Mouse (Mus musculus): ENCODE results near the gene B9d1. TPM values are rescaled to one million over a fixed set of nuclear protein-coding genes. Genes with fewer than 3 reads are reported as not detected.

Gene B9d1
- polyA plus RNA-seq, 1 experiment from 2014 or later, result 21.9 TPM

DNA sequence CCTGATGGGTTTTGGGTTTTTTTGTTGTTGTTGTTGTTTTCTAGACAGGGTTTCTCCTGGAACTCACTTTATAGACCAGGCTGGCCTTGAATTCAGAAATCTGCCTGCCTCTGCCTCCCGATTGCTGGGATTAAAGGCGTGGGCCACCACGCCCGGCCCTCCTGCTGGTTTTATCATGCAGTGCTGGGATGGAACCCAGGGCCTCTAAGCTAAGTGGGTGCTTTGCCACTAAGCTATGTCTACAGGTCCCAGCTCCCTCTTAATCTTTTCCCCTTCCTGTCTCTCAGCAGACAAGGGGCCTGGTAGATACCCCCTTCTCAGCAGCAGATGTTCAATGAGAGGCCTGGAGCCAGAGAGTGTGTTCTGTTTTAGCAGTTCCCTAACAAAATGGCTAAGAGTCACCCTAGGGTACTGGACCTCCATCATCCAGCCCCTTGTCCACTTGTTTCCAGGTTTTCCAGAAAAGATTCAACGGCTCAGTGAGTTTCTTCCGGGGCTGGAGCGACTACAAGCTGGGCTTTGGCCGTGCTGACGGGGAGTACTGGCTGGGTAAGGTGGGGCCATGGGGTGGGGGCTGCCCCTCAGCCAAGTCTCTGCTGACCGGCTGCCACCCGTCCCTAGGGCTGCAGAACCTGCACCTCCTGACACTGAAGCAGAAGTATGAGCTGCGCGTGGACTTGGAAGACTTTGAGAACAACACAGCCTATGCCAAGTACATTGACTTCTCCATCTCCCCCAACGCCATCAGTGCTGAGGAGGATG lies 18.3 kb upstream of the B9d1 start:
- Histone ChIP-seq H3K9ac (ENCODE audit: low read length) (peak overlapping the region; percentile 79), H3K4me1 (ENCODE audit: control insufficient read depth, insufficient read depth, low read length) (peaks cover 24% of the 10 kb centered on the region), H3K4me2 (ENCODE audit: low read depth, low read length) (peak overlapping the region; percentile 60), H3K27me3 (ENCODE audit: control insufficient read depth, insufficient read depth, low read length) (no peaks in the 10 kb centered on the region), H3K4me3 (replicated peaks; ENCODE audit: low read length) (peak overlapping the region; percentile 55), H3K9me3 (replicated peaks; ENCODE audit: control insufficient read depth, low read length) (no peaks in the 10 kb centered on the region), H3K36me3 (ENCODE audit: control insufficient read depth, insufficient read depth, low read length) (peaks cover 27% of the 10 kb centered on the region), H3K27ac (ENCODE audit: low read length) (peak overlapping the region; percentile 99)
- ATAC-seq (ENCODE audit: insufficient read depth, low FRiP score), result no peak
- WGBS, result 75% methylated on average over 14 of the region's 14 CpGs

DNA sequence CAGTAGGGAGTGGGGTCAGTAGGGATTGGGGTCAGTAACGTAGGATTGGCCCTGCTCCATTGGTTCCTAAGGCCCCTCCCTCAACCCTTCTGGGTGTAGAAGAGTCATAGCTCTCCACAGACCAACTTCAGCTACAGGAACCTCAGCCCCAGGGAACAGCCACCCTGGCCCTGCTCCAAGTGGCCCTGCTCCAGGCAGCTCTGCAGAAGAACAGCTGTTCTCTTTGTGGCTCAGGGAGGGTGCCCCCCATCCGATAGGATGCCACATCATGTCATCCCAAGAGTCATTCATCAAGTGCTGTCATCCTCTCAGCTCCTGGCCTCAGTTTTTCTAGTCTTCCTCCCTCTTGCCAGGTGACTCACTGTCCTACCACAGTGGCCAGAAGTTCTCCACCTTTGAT lies 17.5 kb upstream of the B9d1 start:
- H3K27ac ChIP-seq (ENCODE audit: low read length), result peak overlapping the region; percentile 99; the same call in 1 of the 2 replicates
- no peaks in the 10 kb centered on the region for H3K9me3 ChIP-seq (replicated peaks; ENCODE audit: control insufficient read depth, low read length)
- no peak overlapping the region for H3K9ac ChIP-seq (ENCODE audit: low read length)
- peaks cover 24% of the 10 kb centered on the region for H3K4me1 ChIP-seq (ENCODE audit: control insufficient read depth, insufficient read depth, low read length)
- peaks cover 33% of the 10 kb centered on the region for H3K36me3 ChIP-seq (ENCODE audit: control insufficient read depth, insufficient read depth, low read length)
- H3K4me2 ChIP-seq (ENCODE audit: low read depth, low read length), result peak overlapping the region; percentile 60
- ATAC-seq (ENCODE audit: insufficient read depth, low FRiP score), result peak; percentile 11; the same call in 1 of the 2 replicates
- peak overlapping the region; percentile 55 for H3K4me3 ChIP-seq (replicated peaks; ENCODE audit: low read length)
- H3K27me3 ChIP-seq (ENCODE audit: control insufficient read depth, insufficient read depth, low read length), result no peaks in the 10 kb centered on the region
- WGBS, result 38% methylated on average over 2 of the region's 2 CpGs

DNA sequence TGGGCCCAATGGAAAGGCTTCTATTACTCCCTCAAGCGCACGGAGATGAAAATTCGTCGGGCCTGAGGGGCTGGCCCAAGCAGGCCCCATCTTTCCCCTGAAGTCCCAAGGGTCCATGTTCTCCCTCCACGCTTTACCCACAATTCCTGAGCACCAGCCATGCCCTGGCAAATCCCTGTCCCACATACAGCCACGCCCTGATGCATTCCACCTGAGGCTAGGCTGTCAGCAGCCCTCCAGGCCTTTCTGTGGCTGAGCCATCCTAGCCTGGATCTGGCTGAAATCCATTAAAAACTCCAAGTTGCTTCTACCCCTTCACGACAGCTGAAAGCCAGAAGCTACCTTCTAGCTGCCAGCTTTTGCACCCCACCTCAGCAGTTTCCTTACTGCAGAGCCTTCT lies 17.0 kb upstream of the B9d1 start:
- peaks cover 34% of the 10 kb centered on the region for H3K36me3 ChIP-seq (ENCODE audit: control insufficient read depth, insufficient read depth, low read length)
- H3K27ac ChIP-seq (ENCODE audit: low read length), result peak overlapping the region; percentile 9; the same call in 1 of the 2 replicates
- no peak for ATAC-seq (ENCODE audit: insufficient read depth, low FRiP score)
- H3K9me3 ChIP-seq (replicated peaks; ENCODE audit: control insufficient read depth, low read length), result no peaks in the 10 kb centered on the region
- H3K9ac ChIP-seq (ENCODE audit: low read length), result no peak overlapping the region
- no peak overlapping the region for H3K4me3 ChIP-seq (replicated peaks; ENCODE audit: low read length)
- 87% methylated on average over 7 of the region's 7 CpGs for WGBS
- peaks cover 29% of the 10 kb centered on the region for H3K4me1 ChIP-seq (ENCODE audit: control insufficient read depth, insufficient read depth, low read length)
- H3K27me3 ChIP-seq (ENCODE audit: control insufficient read depth, insufficient read depth, low read length), result no peaks in the 10 kb centered on the region
- peak overlapping the region; percentile 60 for H3K4me2 ChIP-seq (ENCODE audit: low read depth, low read length)

DNA sequence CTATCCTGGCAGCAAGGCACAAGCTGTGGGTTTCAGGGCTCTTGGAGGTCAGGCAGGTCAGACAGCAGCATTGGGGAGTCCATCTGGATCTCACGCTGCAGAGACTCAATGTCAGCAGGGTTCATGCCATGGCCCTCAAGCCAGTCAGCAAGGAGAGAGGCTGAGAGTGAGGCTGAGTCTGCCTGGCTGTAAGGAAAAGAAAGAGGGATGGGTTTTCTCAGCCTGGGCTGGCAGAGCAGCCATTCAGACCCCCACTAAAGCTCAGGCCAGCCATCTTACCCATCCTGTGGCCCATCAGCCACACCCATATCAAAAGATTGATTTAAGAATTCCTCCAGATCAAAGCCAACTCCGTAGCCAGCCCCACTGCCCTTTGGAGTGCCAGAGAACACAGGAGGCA lies 15.9 kb upstream of the B9d1 start:
- peaks cover 29% of the 10 kb centered on the region for H3K4me1 ChIP-seq (ENCODE audit: control insufficient read depth, insufficient read depth, low read length)
- WGBS, result 77% methylated on average over 2 of the region's 2 CpGs
- H3K4me3 ChIP-seq (replicated peaks; ENCODE audit: low read length), result no peak overlapping the region
- peaks cover 34% of the 10 kb centered on the region for H3K36me3 ChIP-seq (ENCODE audit: control insufficient read depth, insufficient read depth, low read length)
- H3K9me3 ChIP-seq (replicated peaks; ENCODE audit: control insufficient read depth, low read length), result no peaks in the 10 kb centered on the region
- ATAC-seq (ENCODE audit: insufficient read depth, low FRiP score), result no peak
- no peak overlapping the region for H3K9ac ChIP-seq (ENCODE audit: low read length)
- H3K27me3 ChIP-seq (ENCODE audit: control insufficient read depth, insufficient read depth, low read length), result no peaks in the 10 kb centered on the region
- H3K4me2 ChIP-seq (ENCODE audit: low read depth, low read length), result no peak overlapping the region
- H3K27ac ChIP-seq (ENCODE audit: low read length), result no peak overlapping the region

DNA sequence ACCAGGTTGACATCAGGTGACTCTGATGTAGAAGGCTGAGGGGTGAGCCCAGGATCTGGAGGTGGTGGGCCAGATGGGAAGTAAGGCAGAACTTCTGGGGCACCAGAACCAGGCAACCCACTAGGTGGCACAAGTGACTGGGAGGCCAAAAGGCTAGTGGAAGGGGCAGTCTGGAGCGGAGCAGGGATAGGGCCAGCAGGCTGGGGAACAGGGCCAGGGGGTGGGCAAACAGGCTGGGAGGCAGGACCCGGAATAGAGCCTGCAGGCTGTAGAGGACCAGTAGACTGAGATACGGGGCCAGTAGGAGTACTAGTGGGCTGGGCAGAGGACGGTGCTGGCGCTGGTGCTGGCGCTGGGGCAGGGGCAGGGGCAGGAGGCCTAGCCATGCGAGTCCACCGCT lies 15.1 kb upstream of the B9d1 start:
- ATAC-seq (ENCODE audit: insufficient read depth, low FRiP score), result no peak
- no peak overlapping the region for H3K27ac ChIP-seq (ENCODE audit: low read length)
- no peaks in the 10 kb centered on the region for H3K9me3 ChIP-seq (replicated peaks; ENCODE audit: control insufficient read depth, low read length)
- no peak overlapping the region; the same call in 1 of the 2 replicates for H3K9ac ChIP-seq (ENCODE audit: low read length)
- H3K4me2 ChIP-seq (ENCODE audit: low read depth, low read length), result no peak overlapping the region
- H3K27me3 ChIP-seq (ENCODE audit: control insufficient read depth, insufficient read depth, low read length), result no peaks in the 10 kb centered on the region
- WGBS, result 94% methylated on average over 8 of the region's 8 CpGs
- H3K4me3 ChIP-seq (replicated peaks; ENCODE audit: low read length), result no peak overlapping the region
- peaks cover 34% of the 10 kb centered on the region for H3K36me3 ChIP-seq (ENCODE audit: control insufficient read depth, insufficient read depth, low read length)
- H3K4me1 ChIP-seq (ENCODE audit: control insufficient read depth, insufficient read depth, low read length), result peaks cover 29% of the 10 kb centered on the region

GRCm38 (mm10) chr11:61490944-61491520 lies 13.9 kb upstream of the B9d1 start:
- Histone ChIP-seq H3K4me2 (ENCODE audit: low read depth, low read length) (no peak overlapping the region), H3K4me1 (ENCODE audit: control insufficient read depth, insufficient read depth, low read length) (peaks cover 32% of the 10 kb centered on the region), H3K27ac (ENCODE audit: low read length) (no peak overlapping the region), H3K4me3 (replicated peaks; ENCODE audit: low read length) (no peak overlapping the region), H3K9ac (ENCODE audit: low read length) (no peak overlapping the region), H3K9me3 (replicated peaks; ENCODE audit: control insufficient read depth, low read length) (no peaks in the 10 kb centered on the region), H3K27me3 (ENCODE audit: control insufficient read depth, insufficient read depth, low read length) (no peaks in the 10 kb centered on the region), H3K36me3 (ENCODE audit: control insufficient read depth, insufficient read depth, low read length) (peaks cover 34% of the 10 kb centered on the region)
- 86% methylated on average over 22 of the region's 22 CpGs for WGBS
- ATAC-seq (ENCODE audit: insufficient read depth, low FRiP score), result no peak

DNA sequence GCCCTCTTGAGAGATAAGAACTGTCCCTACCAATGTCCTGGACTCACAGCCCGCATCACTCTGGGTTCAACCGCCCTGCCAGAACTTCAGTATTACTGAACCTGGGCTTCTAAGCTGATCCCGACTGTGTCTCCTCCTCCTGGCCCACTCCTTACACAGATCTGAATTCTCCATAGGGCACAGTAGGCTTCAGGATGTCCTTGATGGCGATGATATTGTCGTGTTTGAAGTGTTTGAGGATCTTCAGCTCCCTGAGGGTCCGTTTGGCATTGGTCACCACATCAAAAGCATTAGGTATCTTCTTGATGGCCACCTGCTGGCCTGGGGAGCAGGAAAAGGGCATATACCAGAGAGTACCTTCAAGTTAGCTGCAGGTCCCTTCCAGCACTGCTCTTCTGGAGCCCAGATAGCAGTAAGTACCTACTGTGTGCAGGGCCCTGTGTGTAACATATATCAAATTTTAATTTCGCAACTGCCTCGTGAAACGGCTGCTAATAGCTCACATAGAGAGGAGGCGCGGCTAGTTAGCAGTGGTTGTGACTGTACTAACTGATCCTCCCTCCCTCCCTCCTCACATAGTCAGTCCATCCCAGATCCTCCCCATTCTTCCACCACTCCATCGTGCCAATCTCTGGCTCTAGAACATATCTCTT lies 12.1 kb upstream of the B9d1 start:
- Histone ChIP-seq H3K9me3 (replicated peaks; ENCODE audit: control insufficient read depth, low read length) (no peaks in the 10 kb centered on the region), H3K4me2 (ENCODE audit: low read depth, low read length) (peak overlapping the region; percentile 96), H3K9ac (ENCODE audit: low read length) (peak overlapping the region; percentile 87), H3K4me1 (ENCODE audit: control insufficient read depth, insufficient read depth, low read length) (peaks cover 24% of the 10 kb centered on the region), H3K4me3 (replicated peaks; ENCODE audit: low read length) (peak overlapping the region; percentile 79), H3K27me3 (ENCODE audit: control insufficient read depth, insufficient read depth, low read length) (no peaks in the 10 kb centered on the region), H3K27ac (ENCODE audit: low read length) (peak overlapping the region; percentile 86; the same call in 1 of the 2 replicates), H3K36me3 (ENCODE audit: control insufficient read depth, insufficient read depth, low read length) (peaks cover 34% of the 10 kb centered on the region)
- 62% methylated on average over 12 of the region's 12 CpGs for WGBS
- ATAC-seq (ENCODE audit: insufficient read depth, low FRiP score), result no peak

GRCm38 (mm10) chr11:61493525-61494128 lies 11.3 kb upstream of the B9d1 start:
- Histone ChIP-seq H3K27me3 (ENCODE audit: control insufficient read depth, insufficient read depth, low read length) (no peaks in the 10 kb centered on the region), H3K27ac (ENCODE audit: low read length) (peak overlapping the region; percentile 86), H3K9me3 (replicated peaks; ENCODE audit: control insufficient read depth, low read length) (no peaks in the 10 kb centered on the region), H3K36me3 (ENCODE audit: control insufficient read depth, insufficient read depth, low read length) (peaks cover 31% of the 10 kb centered on the region), H3K9ac (ENCODE audit: low read length) (peak overlapping the region; percentile 87), H3K4me1 (ENCODE audit: control insufficient read depth, insufficient read depth, low read length) (peaks cover 17% of the 10 kb centered on the region), H3K4me2 (ENCODE audit: low read depth, low read length) (peak overlapping the region; percentile 96), H3K4me3 (replicated peaks; ENCODE audit: low read length) (peak overlapping the region; percentile 79)
- 1% methylated on average over 48 of the region's 50 CpGs for WGBS
- ATAC-seq (ENCODE audit: insufficient read depth, low FRiP score), result peak; percentile 46

All from stomach, embryonic 16.5 days (tissue).